Mouse (Mus musculus): ENCODE data around the gene Wdfy1.

Wdfy1 gene

DNA sequence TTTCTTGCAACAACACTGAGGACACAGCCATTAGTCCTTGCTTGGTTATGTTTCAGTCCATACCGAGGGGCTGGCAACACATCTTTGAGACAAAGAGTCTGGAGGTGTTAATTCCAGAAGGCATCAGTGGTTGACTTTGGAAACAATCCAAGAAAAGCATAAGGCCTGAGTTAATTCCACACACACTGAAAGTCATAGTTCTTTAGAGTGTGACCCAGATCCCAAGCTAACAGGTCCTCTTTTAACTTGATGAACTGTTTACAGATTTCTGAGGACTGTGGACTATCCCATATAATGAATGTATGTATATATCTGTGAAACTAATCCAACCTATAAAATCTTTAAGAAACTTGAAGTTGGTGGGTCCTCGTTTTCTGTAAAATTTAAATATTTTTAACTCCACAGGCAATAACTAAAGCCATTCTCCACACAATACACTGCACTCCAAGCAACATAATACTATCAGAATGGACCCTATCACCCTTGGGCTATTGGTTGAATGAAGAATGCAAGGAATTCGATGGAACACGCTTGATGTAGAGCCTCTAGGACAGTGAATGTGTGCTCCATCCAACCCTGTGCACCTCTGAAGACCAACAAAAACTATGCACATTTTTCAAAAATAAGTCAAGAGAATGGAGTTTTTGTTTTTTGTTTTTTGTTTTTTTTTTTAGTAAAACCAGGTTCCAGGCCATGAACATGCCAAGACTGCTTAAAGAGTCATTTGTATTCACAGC, 120.0 kb downstream of the Wdfy1 start:
- 76% methylated on average over 4 of the region's 4 CpGs for WGBS

DNA sequence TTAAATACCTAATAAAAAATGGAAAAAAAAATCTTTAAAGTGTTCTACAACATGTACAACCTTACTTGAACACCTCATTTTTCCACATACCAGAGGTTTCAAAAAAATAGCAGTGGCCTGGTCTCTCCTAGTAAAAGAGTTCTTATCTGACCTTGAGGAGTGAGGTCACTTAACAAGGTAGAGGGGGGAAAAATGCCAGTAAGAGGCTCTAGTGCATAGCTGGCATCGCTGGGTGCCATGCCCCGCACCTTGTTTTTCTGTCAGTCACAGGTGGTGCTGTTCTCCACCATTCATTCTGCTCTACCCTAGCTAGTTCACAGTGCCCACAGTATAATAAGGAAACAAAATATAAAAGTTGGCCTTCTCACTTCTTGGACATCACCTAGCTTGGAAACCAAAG, 121.0 kb downstream of the Wdfy1 start:
- 93% methylated on average over 2 of the region's 2 CpGs for WGBS

All from cerebral cortex, adult 2 months (tissue).